Mouse (Mus musculus): ENCODE results near the gene Scamp5. TPM values are rescaled to one million over a fixed set of nuclear protein-coding genes. Genes with fewer than 3 reads are reported as not detected.

The Scamp5 gene
- polyA plus RNA-seq, 1 experiment: 12.1 TPM

DNA sequence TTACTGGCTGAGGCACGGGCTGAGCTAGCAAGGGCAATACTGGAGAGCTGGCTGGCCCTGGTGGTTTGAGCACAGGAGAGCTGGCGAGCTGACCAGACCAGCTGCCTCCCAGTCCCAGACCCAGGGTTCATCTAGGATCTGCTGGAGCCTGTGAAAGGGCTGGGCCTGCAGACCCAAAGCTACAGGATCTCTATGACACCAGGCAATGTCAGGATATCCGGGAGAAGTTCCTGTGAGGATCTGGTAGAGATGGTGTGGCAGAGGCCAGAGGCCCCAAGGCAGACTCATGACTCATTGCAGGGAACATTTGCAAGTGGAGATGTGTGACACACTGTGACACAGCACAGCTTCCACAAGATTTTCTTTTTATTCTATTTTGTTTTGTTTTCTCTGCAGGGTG lies 42.7 kb downstream of the Scamp5 start:
- no peak for DNase-seq
- TF ChIP-seq CTCF (IDR thresholded peaks at IDR 0.05; ENCODE audit: borderline replicate concordance, control insufficient read depth, extremely low read depth, insufficient read depth, low read length, poor library complexity): no peak
- no peak for TF ChIP-seq POLR2A (IDR thresholded peaks at IDR 0.05; ENCODE audit: control insufficient read depth, extremely low read depth, insufficient read depth, low read length, poor library complexity)
- Histone ChIP-seq H3K4me3 (ENCODE audit: control insufficient read depth, insufficient read depth, low read length) (no peak overlapping the region), H3K27me3 (ENCODE audit: control insufficient read depth, insufficient read depth, low read length) (no peaks in the 10 kb centered on the region), H3K4me1 (replicated peaks; ENCODE audit: control insufficient read depth, insufficient read depth, low read length) (peaks cover 17% of the 10 kb centered on the region), H3K36me3 (ENCODE audit: control insufficient read depth, insufficient read depth, low read length) (no peaks in the 10 kb centered on the region), H3K27ac (ENCODE audit: control insufficient read depth, insufficient read depth, low read length) (no peak overlapping the region)
- WGBS: 78% methylated on average over 3 of the region's 3 CpGs

DNA sequence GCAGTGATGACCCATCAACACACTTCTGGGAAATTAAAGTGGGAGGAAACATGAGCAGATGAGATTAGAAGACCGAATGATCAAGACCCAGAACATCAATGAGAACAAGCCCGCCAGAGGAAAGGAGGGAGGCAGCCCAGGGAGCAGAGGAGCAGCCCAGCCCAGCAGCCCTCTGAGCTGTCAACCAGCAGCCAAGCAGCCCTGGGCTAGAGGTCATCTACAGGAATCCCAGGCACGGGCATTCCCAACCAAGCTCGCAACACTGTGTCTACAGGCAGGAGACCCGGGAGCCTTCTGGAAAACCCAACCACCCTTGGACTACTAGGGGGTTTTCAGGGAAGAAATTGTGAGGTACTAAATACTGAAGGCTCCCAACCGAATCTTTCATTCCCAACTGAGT lies 43.8 kb downstream of the Scamp5 start:
- H3K4me3 ChIP-seq (ENCODE audit: control insufficient read depth, insufficient read depth, low read length): no peak overlapping the region
- peaks cover 20% of the 10 kb centered on the region for H3K4me1 ChIP-seq (replicated peaks; ENCODE audit: control insufficient read depth, insufficient read depth, low read length)
- H3K27ac ChIP-seq (ENCODE audit: control insufficient read depth, insufficient read depth, low read length): no peak overlapping the region
- DNase-seq: no peak
- 90% methylated on average over 6 of the region's 6 CpGs for WGBS
- H3K27me3 ChIP-seq (ENCODE audit: control insufficient read depth, insufficient read depth, low read length): no peaks in the 10 kb centered on the region
- no peak for TF ChIP-seq CTCF (IDR thresholded peaks at IDR 0.05; ENCODE audit: borderline replicate concordance, control insufficient read depth, extremely low read depth, insufficient read depth, low read length, poor library complexity)
- no peak for TF ChIP-seq POLR2A (IDR thresholded peaks at IDR 0.05; ENCODE audit: control insufficient read depth, extremely low read depth, insufficient read depth, low read length, poor library complexity)
- H3K36me3 ChIP-seq (ENCODE audit: control insufficient read depth, insufficient read depth, low read length): no peaks in the 10 kb centered on the region

DNA sequence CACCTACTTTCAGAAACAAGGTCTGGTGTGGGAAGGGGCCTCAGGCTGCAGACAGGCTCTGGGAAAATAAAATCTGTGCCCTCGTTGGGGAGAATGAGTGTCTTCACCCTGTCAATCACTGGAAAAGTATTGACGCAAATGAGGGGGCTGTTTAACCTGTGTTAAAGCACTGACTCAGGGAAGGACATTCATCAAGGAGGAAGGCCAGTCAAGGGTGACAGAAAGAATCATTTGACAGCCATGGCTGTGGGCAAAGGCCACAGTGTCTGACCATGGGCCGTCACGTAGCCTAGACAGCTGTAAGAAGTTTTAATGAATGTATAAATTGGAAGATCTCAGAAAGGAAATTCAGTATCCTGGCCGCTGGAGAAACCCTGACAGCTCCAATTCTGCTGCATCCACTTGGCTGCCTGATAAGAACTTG lies 46.2 kb downstream of the Scamp5 start:
- Histone ChIP-seq H3K4me1 (replicated peaks; ENCODE audit: control insufficient read depth, insufficient read depth, low read length) (peaks cover 20% of the 10 kb centered on the region), H3K36me3 (ENCODE audit: control insufficient read depth, insufficient read depth, low read length) (no peaks in the 10 kb centered on the region), H3K27me3 (ENCODE audit: control insufficient read depth, insufficient read depth, low read length) (no peaks in the 10 kb centered on the region), H3K27ac (ENCODE audit: control insufficient read depth, insufficient read depth, low read length) (peak overlapping the region; percentile 68), H3K4me3 (ENCODE audit: control insufficient read depth, insufficient read depth, low read length) (no peak overlapping the region)
- no peak for DNase-seq
- TF ChIP-seq POLR2A (IDR thresholded peaks at IDR 0.05; ENCODE audit: control insufficient read depth, extremely low read depth, insufficient read depth, low read length, poor library complexity) (no peak), CTCF (IDR thresholded peaks at IDR 0.05; ENCODE audit: borderline replicate concordance, control insufficient read depth, extremely low read depth, insufficient read depth, low read length, poor library complexity) (no peak)
- WGBS: 62% methylated on average over 5 of the region's 5 CpGs

DNA sequence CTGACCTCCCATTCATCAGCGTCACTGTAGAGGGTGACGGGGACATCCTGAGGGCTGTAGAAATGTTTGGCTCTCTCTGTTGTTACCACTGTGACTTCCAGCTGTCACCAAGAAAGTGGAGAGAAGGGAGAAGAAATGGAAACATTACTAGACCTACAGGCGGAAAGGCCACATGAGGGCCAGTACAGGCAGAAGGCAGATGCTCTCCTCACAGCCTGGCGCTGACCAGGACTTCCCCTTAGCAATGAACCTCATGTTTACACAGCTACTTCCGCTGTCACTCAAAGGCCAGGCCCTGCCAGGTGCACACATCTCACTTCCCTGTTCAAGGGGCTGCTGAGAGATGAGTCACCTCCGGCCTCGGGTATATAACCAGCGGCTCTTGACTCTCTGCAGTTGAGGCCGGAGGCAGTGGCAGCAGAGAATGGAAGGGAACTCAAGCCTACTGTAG lies 46.7 kb downstream of the Scamp5 start:
- TF ChIP-seq POLR2A (IDR thresholded peaks at IDR 0.05; ENCODE audit: control insufficient read depth, extremely low read depth, insufficient read depth, low read length, poor library complexity): peak; percentile 44; the same call in 1 of the 2 replicates
- no peak for TF ChIP-seq CTCF (IDR thresholded peaks at IDR 0.05; ENCODE audit: borderline replicate concordance, control insufficient read depth, extremely low read depth, insufficient read depth, low read length, poor library complexity)
- Histone ChIP-seq H3K36me3 (ENCODE audit: control insufficient read depth, insufficient read depth, low read length) (no peaks in the 10 kb centered on the region), H3K4me3 (ENCODE audit: control insufficient read depth, insufficient read depth, low read length) (peak overlapping the region; percentile 19; the same call in 1 of the 2 replicates), H3K27ac (ENCODE audit: control insufficient read depth, insufficient read depth, low read length) (peak overlapping the region; percentile 68), H3K27me3 (ENCODE audit: control insufficient read depth, insufficient read depth, low read length) (no peaks in the 10 kb centered on the region), H3K4me1 (replicated peaks; ENCODE audit: control insufficient read depth, insufficient read depth, low read length) (peaks cover 20% of the 10 kb centered on the region)
- 9% methylated on average over 9 of the region's 9 CpGs for WGBS
- peak; percentile 81 for DNase-seq

DNA sequence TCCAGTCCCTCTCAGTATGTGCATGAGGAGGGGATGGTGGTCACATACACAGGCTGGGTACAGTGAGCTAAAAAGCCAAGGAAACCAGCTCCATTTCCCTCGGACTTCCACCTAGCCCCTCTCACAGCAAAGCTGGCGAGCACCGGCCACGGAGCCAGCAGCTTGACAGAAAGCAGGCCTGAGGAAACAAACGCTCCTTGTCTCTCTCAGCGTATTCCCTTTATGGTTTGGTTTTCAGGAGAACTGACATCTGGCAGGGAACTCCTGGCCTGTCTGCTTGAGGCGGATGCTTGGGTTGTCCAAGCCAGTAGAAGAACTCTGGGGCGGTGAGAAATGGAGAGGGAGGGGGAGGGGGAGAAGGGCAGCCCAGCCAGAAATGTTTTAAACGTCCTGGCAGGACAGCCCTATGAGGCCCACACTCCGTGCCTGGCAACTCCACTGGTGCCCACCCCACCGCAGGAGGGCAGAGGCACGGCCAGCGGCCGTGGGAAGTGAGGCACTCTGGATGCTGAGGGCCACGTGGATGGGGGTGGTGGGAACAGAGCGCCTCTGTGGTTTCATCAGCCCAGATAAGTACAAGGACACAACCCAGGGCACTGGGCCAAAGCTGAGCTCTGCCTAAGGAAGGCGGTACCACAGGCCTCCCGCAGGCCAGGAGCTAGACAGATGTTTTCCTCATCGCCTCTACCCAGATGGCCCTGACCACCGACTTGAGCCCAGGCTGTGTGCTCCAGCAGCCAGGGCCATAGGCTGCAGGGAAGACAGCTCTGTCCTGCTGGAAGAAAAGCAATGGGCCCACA lies 47.3 kb downstream of the Scamp5 start:
- H3K27me3 ChIP-seq (ENCODE audit: control insufficient read depth, insufficient read depth, low read length): no peaks in the 10 kb centered on the region
- peak; percentile 24 for DNase-seq
- no peaks in the 10 kb centered on the region for H3K36me3 ChIP-seq (ENCODE audit: control insufficient read depth, insufficient read depth, low read length)
- TF ChIP-seq CTCF (IDR thresholded peaks at IDR 0.05; ENCODE audit: borderline replicate concordance, control insufficient read depth, extremely low read depth, insufficient read depth, low read length, poor library complexity): no peak
- no peak for TF ChIP-seq POLR2A (IDR thresholded peaks at IDR 0.05; ENCODE audit: control insufficient read depth, extremely low read depth, insufficient read depth, low read length, poor library complexity)
- WGBS: 36% methylated on average over 20 of the region's 20 CpGs
- peak overlapping the region; percentile 62 for H3K27ac ChIP-seq (ENCODE audit: control insufficient read depth, insufficient read depth, low read length)
- peak overlapping the region; percentile 19; the same call in 1 of the 2 replicates for H3K4me3 ChIP-seq (ENCODE audit: control insufficient read depth, insufficient read depth, low read length)
- peaks cover 20% of the 10 kb centered on the region for H3K4me1 ChIP-seq (replicated peaks; ENCODE audit: control insufficient read depth, insufficient read depth, low read length)

DNA sequence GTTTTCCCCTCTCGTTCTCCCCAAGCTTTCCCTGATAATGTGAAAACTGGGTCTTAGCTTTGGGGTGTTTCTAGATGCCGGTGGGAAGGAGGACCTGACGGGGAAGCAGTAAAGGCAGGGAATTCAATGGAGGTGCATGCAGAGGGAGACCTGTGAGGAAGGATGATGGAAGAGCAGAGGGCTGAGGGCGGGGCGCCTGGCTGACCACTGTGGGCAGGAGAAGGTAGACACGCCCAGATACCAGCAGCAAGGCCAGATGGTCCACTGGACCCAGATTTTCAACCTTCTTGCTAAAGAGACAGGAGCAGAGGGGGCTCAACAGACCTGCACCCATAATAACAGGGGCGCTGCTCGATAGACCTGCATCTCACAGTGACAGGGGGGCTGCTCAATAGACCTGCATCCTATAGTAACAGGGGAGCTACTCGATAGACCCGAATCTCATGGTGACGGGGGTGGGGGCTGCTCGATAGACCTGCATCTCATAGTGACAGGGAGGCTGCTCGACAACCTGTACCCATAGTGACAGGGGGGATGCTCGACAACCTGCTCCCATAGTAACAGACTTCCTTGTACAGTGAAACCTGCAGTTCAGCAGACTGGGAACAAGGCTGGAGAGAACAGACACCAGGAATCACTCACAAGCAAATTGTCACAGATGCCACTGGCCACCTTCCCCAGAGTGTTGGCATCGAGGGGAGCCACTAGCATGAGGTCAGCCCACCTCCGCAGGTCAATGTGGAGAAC lies 48.2 kb downstream of the Scamp5 start:
- Histone ChIP-seq H3K27me3 (ENCODE audit: control insufficient read depth, insufficient read depth, low read length) (no peaks in the 10 kb centered on the region), H3K36me3 (ENCODE audit: control insufficient read depth, insufficient read depth, low read length) (no peaks in the 10 kb centered on the region), H3K27ac (ENCODE audit: control insufficient read depth, insufficient read depth, low read length) (no peak overlapping the region), H3K4me1 (replicated peaks; ENCODE audit: control insufficient read depth, insufficient read depth, low read length) (peaks cover 20% of the 10 kb centered on the region), H3K4me3 (ENCODE audit: control insufficient read depth, insufficient read depth, low read length) (no peak overlapping the region)
- TF ChIP-seq POLR2A (IDR thresholded peaks at IDR 0.05; ENCODE audit: control insufficient read depth, extremely low read depth, insufficient read depth, low read length, poor library complexity) (no peak), CTCF (IDR thresholded peaks at IDR 0.05; ENCODE audit: borderline replicate concordance, control insufficient read depth, extremely low read depth, insufficient read depth, low read length, poor library complexity) (no peak)
- DNase-seq: no peak
- WGBS: 91% methylated on average over 16 of the region's 16 CpGs

Data from thymus, adult 2 months (tissue).